Mouse (Mus musculus): ENCODE measurements around the gene Sln.

- TF ChIP-seq CTCF (IDR thresholded peaks at IDR 0.05; ENCODE audit: control insufficient read depth, insufficient read depth, low read length) (no peak), POLR2A (IDR thresholded peaks at IDR 0.05; ENCODE audit: borderline replicate concordance, control insufficient read depth, low read depth, low read length) (no peak)
Measured at GRCm38 (mm10) chr9:53838816-53839215, 11.1 kb upstream of the Sln start.
